Mouse (Mus musculus) stomach, embryonic 15.5 days (tissue): Measurements from ENCODE around the gene Zeb2. TPM values are rescaled to one million over a fixed set of nuclear protein-coding genes. Genes with fewer than 3 reads are reported as not detected.
A peak's percentile ranks its signal among the peaks of the same experiment; 100 is the strongest.

Experiments
- ATAC-seq: fragments of 200-750 bp; cut with Nextera tagmentation; 2 replicates; pipeline ENCODE4 v1.8.0; 2017; ENCODE audit warnings: low read depth, moderate number of reproducible peaks, moderate TSS enrichment; ENCODE audit not compliant: insufficient read depth, low FRiP score
- H3K27ac ChIP-seq: fragments of 300-500 bp; sonication (generic); 2 replicates; pipeline ENCODE4 v1.5.1; 2015; ENCODE audit warnings: mild to moderate bottlenecking, inconsistent platforms
- H3K27me3 ChIP-seq: fragments of 300-500 bp; sonication (generic); replicated peaks from 2 replicates; pipeline ENCODE4 v1.6.1; 2015; ENCODE audit warnings: inconsistent platforms
- H3K36me3 ChIP-seq: fragments of 300-500 bp; sonication (generic); 2 replicates; pipeline ENCODE4 v1.6.1; 2015; ENCODE audit warnings: inconsistent platforms
- H3K4me1 ChIP-seq: fragments of 300-500 bp; sonication (generic); 2 replicates; pipeline ENCODE4 v1.6.1; 2015; ENCODE audit warnings: inconsistent platforms
- H3K4me2 ChIP-seq: fragments of 300-500 bp; sonication (generic); 2 replicates; pipeline ENCODE4 v1.6.1; 2015; ENCODE audit warnings: mild to moderate bottlenecking, inconsistent platforms
- H3K4me3 ChIP-seq: fragments of 300-500 bp; sonication (generic); replicated peaks from 2 replicates; pipeline ENCODE4 v1.5.1; 2015; ENCODE audit warnings: inconsistent platforms
- H3K9ac ChIP-seq: fragments of 300-500 bp; sonication (generic); 2 replicates; pipeline ENCODE4 v1.6.1; 2015; ENCODE audit warnings: inconsistent platforms
- H3K9me3 ChIP-seq: fragments of 300-500 bp; sonication (generic); 2 replicates; pipeline ENCODE4 v1.6.1; 2016; ENCODE audit warnings: inconsistent platforms
- WGBS: fragments of 180-500 bp; shearing (Covaris S2); methylation state at CpG from one replicate; pipeline ENCODE4 v1.1.7; 2015; 5-methylcytosine and 5-hydroxymethylcytosine counted together
- polyA plus RNA-seq: library from polyadenylated mRNA; unstranded; fragments of >200 nt; fragmentation: Nextera tagmentation; extraction: Ambion mirVana; gene quantifications from 2 replicates; pipeline ENCODE4 v1.2.1, GENCODE M21; 2015

Zeb2 gene
- polyA plus RNA-seq, 1 experiment from 2014 or later = 46.5 TPM

GRCm38 (mm10) chr2:44973828-44974227 is 143.4 kb downstream of the Zeb2 start:
- 67% methylated on average over 6 of the region's 6 CpGs for WGBS
- no peak for ATAC-seq
- 0 out of 2 replicates have a peak, but pooled peaks cover 3% of the 10 kb centered on the region for H3K4me1 ChIP-seq
- H3K4me2 ChIP-seq = no peak overlapping the region
- H3K4me3 ChIP-seq = no peak overlapping the region
- no peak overlapping the region for H3K27ac ChIP-seq
- H3K27me3 ChIP-seq = no peaks in the 10 kb centered on the region
- H3K36me3 ChIP-seq = no peaks in the 10 kb centered on the region
- H3K9ac ChIP-seq = no peak overlapping the region
- H3K9me3 ChIP-seq = no peaks in the 10 kb centered on the region

DNA sequence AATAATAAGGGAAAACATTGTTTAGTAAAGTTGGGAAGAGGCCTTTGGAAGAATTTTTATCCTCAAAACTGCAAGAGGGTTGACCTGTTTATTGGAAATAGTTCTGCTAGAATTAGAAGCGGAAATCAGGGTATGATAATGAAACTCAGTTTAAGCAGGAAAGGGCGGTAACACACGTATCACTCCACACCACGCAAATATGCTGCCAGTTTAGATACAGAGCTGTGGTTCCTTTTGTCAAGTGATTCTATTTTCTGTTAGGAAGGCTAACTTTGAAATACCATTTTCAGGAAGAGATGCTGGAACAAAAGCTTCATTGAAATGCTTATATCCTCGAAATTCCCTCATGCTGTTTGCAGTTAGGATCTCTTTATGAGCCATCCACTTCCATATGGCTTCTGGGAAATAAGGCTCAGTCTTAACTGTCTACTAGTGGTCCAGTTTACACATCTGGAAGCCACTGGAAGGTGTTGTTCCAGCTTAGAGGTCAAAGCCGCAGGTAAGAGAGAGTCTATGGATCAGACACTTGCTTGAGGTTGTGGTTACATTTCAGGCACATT is 147.0 kb downstream of the Zeb2 start:
- no peak overlapping the region for H3K9ac ChIP-seq
- no peaks in the 10 kb centered on the region for H3K27me3 ChIP-seq
- no peak overlapping the region for H3K4me3 ChIP-seq
- no peaks in the 10 kb centered on the region for H3K4me1 ChIP-seq
- no peak overlapping the region for H3K27ac ChIP-seq
- no peak overlapping the region for H3K4me2 ChIP-seq
- WGBS = 83% methylated on average over 6 of the region's 6 CpGs
- ATAC-seq = no peak
- no peaks in the 10 kb centered on the region for H3K9me3 ChIP-seq
- no peaks in the 10 kb centered on the region for H3K36me3 ChIP-seq

DNA sequence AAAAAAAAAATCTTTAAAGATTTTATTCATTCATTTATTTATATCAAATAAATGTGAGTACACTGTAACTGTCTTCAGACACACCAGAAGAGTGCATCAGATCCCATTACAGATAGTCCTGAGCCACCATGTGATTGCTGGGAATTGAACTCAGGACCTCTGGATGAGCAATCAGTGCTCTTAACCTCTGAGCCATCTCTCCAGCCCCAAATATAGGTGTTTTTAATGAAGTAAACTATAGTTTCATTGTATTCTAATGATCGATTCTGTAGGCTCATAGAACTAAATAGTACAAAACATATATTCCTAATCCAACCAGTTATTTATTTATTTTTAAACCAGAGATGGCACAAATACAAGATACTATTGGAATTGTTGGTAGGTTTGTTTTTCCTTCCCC is 147.6 kb downstream of the Zeb2 start:
- H3K4me3 ChIP-seq = no peak overlapping the region
- 89% methylated on average over 1 of the region's 1 CpGs for WGBS
- no peak overlapping the region for H3K9ac ChIP-seq
- no peak overlapping the region for H3K27ac ChIP-seq
- H3K9me3 ChIP-seq = no peaks in the 10 kb centered on the region
- no peak for ATAC-seq
- no peaks in the 10 kb centered on the region for H3K36me3 ChIP-seq
- no peak overlapping the region for H3K4me2 ChIP-seq
- no peaks in the 10 kb centered on the region for H3K27me3 ChIP-seq
- no peaks in the 10 kb centered on the region for H3K4me1 ChIP-seq

- Histone ChIP-seq H3K36me3 (no peaks in the 10 kb centered on the region), H3K4me2 (no peak overlapping the region), H3K27ac (no peak overlapping the region), H3K9ac (no peak overlapping the region), H3K4me3 (no peak overlapping the region), H3K9me3 (no peaks in the 10 kb centered on the region), H3K27me3 (no peaks in the 10 kb centered on the region), H3K4me1 (no peaks in the 10 kb centered on the region)
- ATAC-seq = no peak; the same call in 1 of the 2 replicates
- WGBS = 51% methylated on average over 2 of the region's 2 CpGs
Measured at GRCm38 (mm10) chr2:44969226-44969625, 148.0 kb downstream of the Zeb2 start.

- no peak overlapping the region for H3K9ac ChIP-seq
- no peaks in the 10 kb centered on the region for H3K27me3 ChIP-seq
- 62% methylated on average over 2 of the region's 2 CpGs for WGBS
- H3K4me3 ChIP-seq = no peak overlapping the region
- no peaks in the 10 kb centered on the region for H3K36me3 ChIP-seq
- H3K4me1 ChIP-seq = no peaks in the 10 kb centered on the region
- no peak for ATAC-seq
- H3K4me2 ChIP-seq = no peak overlapping the region
- no peak overlapping the region for H3K27ac ChIP-seq
- H3K9me3 ChIP-seq = no peaks in the 10 kb centered on the region
Measured at GRCm38 (mm10) chr2:44965834-44966555, 151.2 kb downstream of the Zeb2 start.

DNA sequence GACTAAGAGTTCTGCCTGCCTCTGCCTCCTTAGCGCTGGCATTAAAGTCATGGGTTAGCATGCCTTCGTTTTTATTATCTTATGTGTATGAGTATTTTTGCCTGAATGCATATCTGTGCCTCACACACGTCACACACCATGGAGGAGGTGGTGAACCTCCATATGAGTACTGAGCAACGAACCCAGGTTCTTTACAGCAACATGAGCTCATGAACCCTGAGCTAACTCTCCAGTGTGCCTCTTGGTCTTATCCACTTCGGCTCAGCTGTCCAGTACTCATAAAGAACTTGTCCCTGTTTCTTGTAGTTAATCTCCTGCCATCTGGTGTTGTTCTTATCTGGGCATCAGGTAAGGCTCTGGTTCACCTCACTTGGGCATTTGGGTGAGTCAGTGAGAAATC is 154.6 kb downstream of the Zeb2 start:
- whole genome bisulfite sequencing = 85% methylated on average over 5 of the region's 5 CpGs

GRCm38 (mm10) chr2:44961192-44961591 is 156.0 kb downstream of the Zeb2 start:
- Histone ChIP-seq H3K27ac (no peak overlapping the region), H3K27me3 (no peaks in the 10 kb centered on the region), H3K9me3 (no peaks in the 10 kb centered on the region), H3K4me2 (no peak overlapping the region), H3K36me3 (no peaks in the 10 kb centered on the region), H3K4me3 (no peak overlapping the region), H3K4me1 (no peaks in the 10 kb centered on the region), H3K9ac (no peak overlapping the region)
- 95% methylated on average over 4 of the region's 4 CpGs for WGBS
- no peak for ATAC-seq

More for the DNA sequence above, 154.6 kb downstream of the Zeb2 start:
- no peak for ATAC-seq
- Histone ChIP-seq H3K9ac (no peak overlapping the region), H3K4me3 (no peak overlapping the region), H3K4me2 (no peak overlapping the region), H3K27me3 (no peaks in the 10 kb centered on the region), H3K4me1 (no peaks in the 10 kb centered on the region), H3K36me3 (no peaks in the 10 kb centered on the region), H3K9me3 (no peaks in the 10 kb centered on the region), H3K27ac (no peak overlapping the region)

- H3K27ac ChIP-seq = no peak overlapping the region
- H3K4me2 ChIP-seq = no peak overlapping the region
- no peak for ATAC-seq
- H3K4me1 ChIP-seq = no peaks in the 10 kb centered on the region
- H3K36me3 ChIP-seq = no peaks in the 10 kb centered on the region
- WGBS = 70% methylated on average over 3 of the region's 3 CpGs
- H3K4me3 ChIP-seq = no peak overlapping the region
- H3K9me3 ChIP-seq = no peaks in the 10 kb centered on the region
- no peak overlapping the region for H3K9ac ChIP-seq
- no peaks in the 10 kb centered on the region for H3K27me3 ChIP-seq
Measured at GRCm38 (mm10) chr2:44960561-44960960, 156.6 kb downstream of the Zeb2 start.

- no peak overlapping the region for H3K9ac ChIP-seq
- H3K4me2 ChIP-seq = no peak overlapping the region
- no peaks in the 10 kb centered on the region for H3K4me1 ChIP-seq
- H3K27me3 ChIP-seq = no peaks in the 10 kb centered on the region
- H3K27ac ChIP-seq = 0 out of 2 replicates have a peak overlapping the region, but pooled peaks have one; percentile 44
- no peaks in the 10 kb centered on the region for H3K36me3 ChIP-seq
- H3K9me3 ChIP-seq = no peaks in the 10 kb centered on the region
- H3K4me3 ChIP-seq = no peak overlapping the region
- WGBS = 89% methylated on average over 1 of the region's 1 CpGs
- ATAC-seq = no peak
Measured at GRCm38 (mm10) chr2:44957329-44957797, 159.8 kb downstream of the Zeb2 start.

DNA sequence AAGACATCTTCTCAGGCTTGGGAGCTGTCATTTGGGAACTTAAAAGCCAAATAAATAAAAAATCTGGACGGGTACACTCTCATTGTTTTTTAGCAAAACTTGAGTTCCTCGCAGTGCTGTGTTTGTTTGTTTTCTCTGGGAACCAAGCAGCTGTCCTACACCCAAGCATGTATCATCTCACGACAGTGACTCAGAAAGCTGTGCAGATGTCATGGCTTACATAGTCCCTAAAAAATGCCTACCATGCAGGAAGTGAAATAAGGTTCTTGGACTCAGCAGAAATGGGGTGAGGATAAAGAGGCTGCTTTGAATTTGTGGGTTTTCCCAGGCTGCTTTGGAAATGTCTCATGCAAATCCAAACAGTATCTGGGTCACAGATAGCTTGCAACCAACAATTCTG is 161.0 kb downstream of the Zeb2 start:
- ATAC-seq = no peak
- H3K27ac ChIP-seq = peak overlapping the region; percentile 40; the same call in 1 of the 2 replicates
- no peak overlapping the region for H3K4me2 ChIP-seq
- no peaks in the 10 kb centered on the region for H3K9me3 ChIP-seq
- H3K36me3 ChIP-seq = no peaks in the 10 kb centered on the region
- H3K4me1 ChIP-seq = no peaks in the 10 kb centered on the region
- WGBS = 27% methylated on average over 3 of the region's 3 CpGs
- H3K4me3 ChIP-seq = no peak overlapping the region
- H3K27me3 ChIP-seq = no peaks in the 10 kb centered on the region
- H3K9ac ChIP-seq = no peak overlapping the region

- 77% methylated on average over 6 of the region's 6 CpGs for WGBS
- Histone ChIP-seq H3K4me2 (no peak overlapping the region), H3K9me3 (no peaks in the 10 kb centered on the region), H3K27ac (no peak overlapping the region), H3K9ac (no peak overlapping the region), H3K4me3 (no peak overlapping the region), H3K36me3 (no peaks in the 10 kb centered on the region), H3K27me3 (no peaks in the 10 kb centered on the region), H3K4me1 (no peaks in the 10 kb centered on the region)
- no peak for ATAC-seq
Measured at GRCm38 (mm10) chr2:44955506-44955905, 161.7 kb downstream of the Zeb2 start.

- 65% methylated on average over 1 of the region's 1 CpGs for WGBS
- H3K4me1 ChIP-seq = no peaks in the 10 kb centered on the region
- no peak overlapping the region for H3K9ac ChIP-seq
- H3K27me3 ChIP-seq = no peaks in the 10 kb centered on the region
- no peak for ATAC-seq
- no peaks in the 10 kb centered on the region for H3K36me3 ChIP-seq
- H3K4me2 ChIP-seq = no peak overlapping the region
- H3K4me3 ChIP-seq = no peak overlapping the region
- H3K27ac ChIP-seq = no peak overlapping the region
- no peaks in the 10 kb centered on the region for H3K9me3 ChIP-seq
Measured at GRCm38 (mm10) chr2:44954180-44954579, 163.0 kb downstream of the Zeb2 start.
